Mouse (Mus musculus): ENCODE measurements at regions not wholly inside any gene's neighbourhood (a gene's known extent, or its start where the extent isn't known, plus 50 kb on each side); places are given as distances from the start of the nearest gene placed in this dataset.

DNA sequence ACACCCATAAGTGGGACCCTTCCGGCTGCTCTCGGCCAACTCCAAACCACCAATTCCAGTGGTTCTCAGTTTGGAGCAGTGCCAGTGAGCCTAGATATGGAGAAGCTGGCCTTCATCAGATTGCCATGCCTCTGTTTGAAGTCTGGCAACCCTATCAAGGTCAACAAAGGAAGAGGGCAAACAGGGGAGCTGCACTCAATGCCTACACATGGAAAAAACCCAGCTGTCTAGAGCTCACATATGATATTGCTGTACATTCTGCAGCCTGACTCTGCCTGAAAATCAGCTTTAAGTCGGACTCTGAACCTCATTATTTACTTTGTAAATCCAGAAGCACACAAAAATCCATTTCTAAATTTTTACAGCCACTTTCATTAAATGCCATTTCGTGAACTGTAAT, 499.9 kb downstream of the Defb40 start:
- no peak for TF ChIP-seq ZC3H11A (IDR thresholded peaks at IDR 0.05; ENCODE audit: low read depth, low read length)
- no peak for TF ChIP-seq EP300 (IDR thresholded peaks at IDR 0.05; ENCODE audit: low read depth in 1 of 2, low read length in 2 of 2)
- no peak for TF ChIP-seq USF1 (IDR thresholded peaks at IDR 0.05; ENCODE audit: low read depth, low read length)
- TF ChIP-seq CHD1 (IDR thresholded peaks at IDR 0.05; ENCODE audit: low read depth, low read length), result no peak
- TF ChIP-seq TAL1 (IDR thresholded peaks at IDR 0.05; ENCODE audit: low read length), result no peak
- TF ChIP-seq CTCF (IDR thresholded peaks at IDR 0.05 in 2 of 3, conservative IDR thresholded peaks at IDR 0.05 in 1 of 3; ENCODE audit: control insufficient read depth in 1 of 3, insufficient read depth in 1 of 3, low read depth in 2 of 3, low read length in 3 of 3, poor library complexity in 1 of 3, severe bottlenecking in 1 of 3), result no peak
- TF ChIP-seq BHLHE40 (IDR thresholded peaks at IDR 0.05; ENCODE audit: borderline replicate concordance, low read depth, low read length), result no peak
- no peak for TF ChIP-seq CHD2 (IDR thresholded peaks at IDR 0.05; ENCODE audit: low read length)
- TF ChIP-seq RCOR1 (IDR thresholded peaks at IDR 0.05; ENCODE audit: low read depth, low read length), result no peak
